Mouse (Mus musculus) hindbrain, embryonic 13.5 days (tissue): ENCODE data around the gene Neurog1. TPM values are rescaled to one million over a fixed set of nuclear protein-coding genes. Genes with fewer than 3 reads are reported as not detected.

Experiments
- ATAC-seq: fragments of 200-750 bp; cut with Nextera tagmentation; 2 replicates; pipeline ENCODE4 v1.8.0; 2017; ENCODE audit warnings: moderate TSS enrichment; ENCODE audit not compliant: low FRiP score
- H3K27ac ChIP-seq: fragments of 300-500 bp; sonication (generic); 2 replicates; pipeline ENCODE4 v1.5.1; 2015; ENCODE audit warnings: inconsistent platforms, mild to moderate bottlenecking, moderate library complexity
- H3K27me3 ChIP-seq: fragments of 300-500 bp; sonication (generic); 2 replicates; pipeline ENCODE4 v1.6.1; 2015; ENCODE audit warnings: mild to moderate bottlenecking, inconsistent platforms
- H3K36me3 ChIP-seq: fragments of 300-500 bp; sonication (generic); 2 replicates; pipeline ENCODE4 v1.6.1; 2015; ENCODE audit warnings: mild to moderate bottlenecking, inconsistent platforms
- H3K4me1 ChIP-seq: fragments of 300-500 bp; sonication (generic); replicated peaks from 2 replicates; pipeline ENCODE4 v1.6.1; 2015; ENCODE audit warnings: inconsistent platforms
- H3K4me2 ChIP-seq: fragments of 300-500 bp; sonication (generic); 2 replicates; pipeline ENCODE4 v1.6.1; 2015; ENCODE audit warnings: inconsistent platforms, mild to moderate bottlenecking, moderate library complexity
- H3K4me3 ChIP-seq: fragments of 300-500 bp; sonication (generic); 2 replicates; pipeline ENCODE4 v1.5.1; 2015; ENCODE audit warnings: mild to moderate bottlenecking, inconsistent platforms
- H3K9ac ChIP-seq: fragments of 300-500 bp; sonication (generic); 2 replicates; pipeline ENCODE4 v1.6.1; 2015; ENCODE audit warnings: mild to moderate bottlenecking, inconsistent platforms
- H3K9me3 ChIP-seq: fragments of 300-500 bp; sonication (generic); 2 replicates; pipeline ENCODE4 v1.6.1; 2016; ENCODE audit warnings: inconsistent platforms
- WGBS: fragments of 180-500 bp; shearing (Covaris S2); methylation state at CpG from one replicate; pipeline ENCODE4 v1.1.7; 2015; 5-methylcytosine and 5-hydroxymethylcytosine counted together
- polyA plus RNA-seq: library from polyadenylated mRNA; unstranded; fragments of >200 nt; fragmentation: Nextera tagmentation; extraction: Ambion mirVana; gene quantifications from 2 replicates; pipeline ENCODE4 v1.2.1, GENCODE M21; 2015

The Neurog1 gene
- polyA plus RNA-seq, 1 experiment from 2014 or later: 5.9 TPM

DNA sequence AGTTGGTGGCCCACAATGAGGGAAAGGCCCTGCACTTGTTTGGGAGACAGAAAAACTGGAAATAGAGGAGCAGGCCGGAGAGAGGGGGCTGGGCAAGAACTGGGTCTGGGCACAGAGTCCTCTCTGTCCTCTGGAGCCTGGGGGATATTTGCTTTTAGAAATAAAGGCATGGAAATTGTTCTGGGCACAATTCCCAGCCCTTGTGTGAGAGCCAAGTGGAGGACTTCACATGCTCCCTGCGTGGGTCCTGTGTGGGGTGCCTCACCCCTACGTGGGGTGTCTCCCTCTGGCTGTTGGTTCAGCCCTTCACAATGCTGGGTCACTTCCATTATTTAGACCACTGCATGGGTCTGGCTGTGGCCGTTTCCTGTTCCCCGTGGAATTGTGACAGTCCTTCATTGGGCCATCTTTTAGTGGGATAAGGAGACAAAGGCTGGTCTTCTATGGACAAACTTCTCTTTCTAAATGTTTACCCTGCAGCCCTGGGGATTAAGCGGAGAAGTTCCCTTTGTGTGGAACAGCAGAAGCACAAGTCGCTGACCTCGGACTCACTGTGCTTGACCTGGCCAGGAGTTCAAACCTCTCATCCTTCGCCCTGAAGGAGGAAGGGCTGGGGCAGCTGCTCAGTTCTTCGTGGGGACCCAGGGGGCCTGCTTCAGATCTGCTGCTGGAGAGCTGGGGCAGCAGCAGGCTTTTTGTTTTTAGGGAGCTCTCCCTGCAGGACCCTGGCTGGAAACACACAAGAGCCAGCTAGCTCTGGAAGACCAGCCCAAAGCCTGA is 25.6 kb downstream of the Neurog1 start:
- H3K9ac ChIP-seq: no peak overlapping the region
- H3K9me3 ChIP-seq: no peaks in the 10 kb centered on the region
- peak overlapping the region; percentile 30; the same call in 1 of the 2 replicates for H3K27ac ChIP-seq
- no peak overlapping the region for H3K4me3 ChIP-seq
- 12% methylated on average over 10 of the region's 10 CpGs for WGBS
- ATAC-seq: 0 out of 2 replicates have a peak, but pooled peaks have one; percentile 34
- H3K27me3 ChIP-seq: peaks cover 97% of the 10 kb centered on the region
- H3K4me1 ChIP-seq: peaks cover 61% of the 10 kb centered on the region
- no peaks in the 10 kb centered on the region for H3K36me3 ChIP-seq
- H3K4me2 ChIP-seq: no peak overlapping the region

GRCm38 (mm10) chr13:56223625-56224024 is 28.3 kb downstream of the Neurog1 start:
- Histone ChIP-seq H3K27ac (no peak overlapping the region), H3K4me2 (0 out of 2 replicates have a peak overlapping the region, but pooled peaks have one; percentile 10), H3K9ac (no peak overlapping the region), H3K36me3 (no peaks in the 10 kb centered on the region), H3K9me3 (no peaks in the 10 kb centered on the region), H3K4me1 (peaks cover 62% of the 10 kb centered on the region), H3K27me3 (peaks cover 91% of the 10 kb centered on the region), H3K4me3 (no peak overlapping the region)
- 3% methylated on average over 21 of the region's 21 CpGs for WGBS
- ATAC-seq: no peak

GRCm38 (mm10) chr13:56222849-56223246 is 29.1 kb downstream of the Neurog1 start:
- H3K27ac ChIP-seq: no peak overlapping the region
- H3K9me3 ChIP-seq: no peaks in the 10 kb centered on the region
- no peak for ATAC-seq
- peaks cover 90% of the 10 kb centered on the region for H3K27me3 ChIP-seq
- 7% methylated on average over 4 of the region's 4 CpGs for WGBS
- no peak overlapping the region for H3K4me3 ChIP-seq
- no peaks in the 10 kb centered on the region for H3K36me3 ChIP-seq
- peak overlapping the region; percentile 67; the same call in 1 of the 2 replicates for H3K9ac ChIP-seq
- H3K4me2 ChIP-seq: no peak overlapping the region
- peaks cover 54% of the 10 kb centered on the region for H3K4me1 ChIP-seq

- Histone ChIP-seq H3K4me2 (peak overlapping the region; percentile 71), H3K4me1 (peaks cover 52% of the 10 kb centered on the region), H3K4me3 (peak overlapping the region; percentile 41), H3K27me3 (peaks cover 87% of the 10 kb centered on the region), H3K9me3 (no peaks in the 10 kb centered on the region), H3K27ac (peak overlapping the region; percentile 61), H3K36me3 (no peaks in the 10 kb centered on the region), H3K9ac (peak overlapping the region; percentile 67)
- WGBS: 2% methylated on average over 50 of the region's 50 CpGs
- ATAC-seq: peak; percentile 41; the same call in 1 of the 2 replicates
Observed at GRCm38 (mm10) chr13:56221995-56222848, 29.7 kb downstream of the Neurog1 start.

GRCm38 (mm10) chr13:56221129-56221910 is 30.6 kb downstream of the Neurog1 start:
- Histone ChIP-seq H3K36me3 (no peaks in the 10 kb centered on the region), H3K4me1 (peaks cover 47% of the 10 kb centered on the region), H3K27me3 (peaks cover 87% of the 10 kb centered on the region), H3K9me3 (no peaks in the 10 kb centered on the region), H3K27ac (peak overlapping the region; percentile 61), H3K9ac (peak overlapping the region; percentile 67), H3K4me2 (peak overlapping the region; percentile 71), H3K4me3 (peak overlapping the region; percentile 41)
- peak; percentile 72 for ATAC-seq
- WGBS: under 1% methylated on average over 46 of the region's 46 CpGs

GRCm38 (mm10) chr13:56219254-56219653 is 32.7 kb downstream of the Neurog1 start:
- Histone ChIP-seq H3K4me3 (no peak overlapping the region), H3K9me3 (no peaks in the 10 kb centered on the region), H3K9ac (no peak overlapping the region), H3K27ac (no peak overlapping the region), H3K27me3 (peaks cover 89% of the 10 kb centered on the region), H3K36me3 (no peaks in the 10 kb centered on the region), H3K4me2 (no peak overlapping the region), H3K4me1 (peaks cover 47% of the 10 kb centered on the region)
- WGBS: 75% methylated on average over 9 of the region's 9 CpGs
- no peak for ATAC-seq

DNA sequence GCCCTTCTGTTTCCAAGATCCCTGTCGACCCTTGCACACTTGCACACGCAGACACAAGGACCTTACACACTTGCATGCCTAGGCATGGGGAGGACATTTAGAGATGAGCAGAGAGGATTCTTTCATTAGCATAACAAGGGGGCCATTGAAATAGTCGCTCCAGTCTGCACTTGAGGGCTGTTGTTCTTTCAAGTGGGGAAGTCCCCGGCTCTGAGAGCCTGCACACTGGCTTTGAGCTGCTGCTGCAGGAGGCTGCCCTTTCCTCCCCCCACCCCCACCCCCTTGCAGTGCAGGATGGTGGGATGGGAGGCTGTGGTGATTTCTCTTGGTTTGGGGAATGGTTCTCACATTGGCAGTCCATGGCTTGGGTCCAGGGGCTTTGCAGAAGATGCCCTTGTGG is 35.9 kb downstream of the Neurog1 start:
- WGBS: 8% methylated on average over 4 of the region's 4 CpGs
- no peak for ATAC-seq
- H3K4me3 ChIP-seq: no peak overlapping the region
- H3K9ac ChIP-seq: no peak overlapping the region
- peaks cover 3% of the 10 kb centered on the region for H3K9me3 ChIP-seq
- no peak overlapping the region for H3K4me2 ChIP-seq
- H3K27ac ChIP-seq: no peak overlapping the region
- peaks cover 91% of the 10 kb centered on the region for H3K27me3 ChIP-seq
- no peaks in the 10 kb centered on the region for H3K36me3 ChIP-seq
- H3K4me1 ChIP-seq: peaks cover 17% of the 10 kb centered on the region

- Histone ChIP-seq H3K27me3 (peaks cover 94% of the 10 kb centered on the region), H3K4me3 (no peak overlapping the region), H3K4me1 (peaks cover 14% of the 10 kb centered on the region), H3K9me3 (peaks cover 10% of the 10 kb centered on the region), H3K4me2 (no peak overlapping the region), H3K36me3 (no peaks in the 10 kb centered on the region), H3K27ac (peak overlapping the region; percentile 6; the same call in 1 of the 2 replicates), H3K9ac (no peak overlapping the region)
- 38% methylated on average over 5 of the region's 5 CpGs for WGBS
- no peak for ATAC-seq
Observed at GRCm38 (mm10) chr13:56214633-56215032, 37.3 kb downstream of the Neurog1 start.

DNA sequence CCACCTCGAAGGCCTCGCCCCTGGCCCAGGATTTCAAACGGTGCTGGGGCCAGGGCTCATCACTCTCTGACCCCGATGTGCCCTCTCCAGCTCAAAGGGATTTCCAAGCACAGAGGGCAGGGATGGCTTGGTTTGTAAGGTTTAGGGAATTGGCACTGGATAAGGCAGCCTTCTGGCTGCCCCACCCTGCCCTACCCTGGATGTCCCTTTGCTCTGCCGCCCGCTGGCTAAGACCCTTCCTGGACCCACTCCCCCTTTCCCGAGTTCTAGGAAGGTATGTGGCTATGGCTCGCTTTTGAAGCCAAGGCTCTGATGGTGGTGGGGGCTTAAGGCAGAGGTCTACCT is 42.9 kb downstream of the Neurog1 start:
- Histone ChIP-seq H3K27me3 (peaks cover 91% of the 10 kb centered on the region), H3K9ac (peak overlapping the region; percentile 39; the same call in 1 of the 2 replicates), H3K36me3 (no peaks in the 10 kb centered on the region), H3K4me1 (peaks cover 17% of the 10 kb centered on the region), H3K27ac (no peak overlapping the region), H3K9me3 (peaks cover 10% of the 10 kb centered on the region), H3K4me3 (peak overlapping the region; percentile 4; the same call in 1 of the 2 replicates), H3K4me2 (peak overlapping the region; percentile 39)
- no peak for ATAC-seq
- 9% methylated on average over 8 of the region's 8 CpGs for WGBS

- Histone ChIP-seq H3K27me3 (peaks cover 88% of the 10 kb centered on the region), H3K27ac (no peak overlapping the region), H3K4me1 (peaks cover 17% of the 10 kb centered on the region), H3K36me3 (no peaks in the 10 kb centered on the region), H3K9me3 (peaks cover 10% of the 10 kb centered on the region), H3K4me3 (peak overlapping the region; percentile 7; the same call in 1 of the 2 replicates), H3K4me2 (peak overlapping the region; percentile 39), H3K9ac (peak overlapping the region; percentile 39; the same call in 1 of the 2 replicates)
- ATAC-seq: no peak
- 1% methylated on average over 35 of the region's 35 CpGs for WGBS
Observed at GRCm38 (mm10) chr13:56208225-56209066, 43.5 kb downstream of the Neurog1 start.
